Mouse (Mus musculus) spleen, adult 2 months (tissue): ENCODE measurements around the gene Tmbim7.

Source experiments
- CTCF ChIP-seq: fragments of 200-500 bp; IDR thresholded peaks from 2 replicates; pipeline ENCODE4 v1.5.1; 2011; ENCODE audit warnings: mild to moderate bottlenecking, inconsistent platforms; ENCODE audit not compliant: insufficient read depth, insufficient read length, insufficient replicate concordance; ENCODE audit errors: extremely low read depth
- POLR2A ChIP-seq: fragments of 200-500 bp; IDR thresholded peaks from 2 replicates; pipeline ENCODE4 v1.6.1; 2011; ENCODE audit warnings: low read depth, low read length, inconsistent platforms

DNA sequence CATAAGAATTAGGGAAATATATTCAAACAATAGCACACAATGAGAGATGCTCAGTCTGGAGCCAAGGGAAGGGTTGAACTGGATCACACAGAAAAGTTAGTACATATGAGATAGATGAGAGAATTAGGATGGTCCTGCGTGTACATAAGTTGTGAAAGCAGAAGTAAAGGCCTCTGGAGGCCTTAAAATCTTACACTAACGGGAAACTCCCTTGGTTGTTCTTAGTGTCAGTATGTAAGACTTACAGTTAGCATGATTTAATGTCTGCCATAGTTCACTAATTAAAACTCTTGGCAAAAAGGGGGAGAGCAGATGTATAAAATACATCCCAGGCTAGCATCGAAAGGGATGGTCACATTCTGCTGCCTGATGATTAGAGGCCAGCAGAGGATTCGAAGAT lies 2.8 kb downstream of the Tmbim7 start:
- TF ChIP-seq POLR2A: no peak
- TF ChIP-seq CTCF: no peak
